Mouse (Mus musculus): ENCODE measurements around the gene Imp4.
"Not testable (repeated sequence)": the region's sequence is repeated elsewhere in the genome, so short reads cannot be mapped to it uniquely, and the experiment has no call there.

The Imp4 gene

GRCm38 (mm10) chr1:34439215-34439960 lies at the start of gene Imp4, which contains the start of gene Ccdc115:
TSS of gene Imp4 (plus strand) at chr1:34439851.
TSS of gene Ccdc115 (minus strand) at chr1:34439672.
- DNase-seq (ENCODE audit: low spot score) = peak; percentile 88

GRCm38 (mm10) chr1:34396321-34396720 lies 43.3 kb upstream of the Imp4 start:
- no peak for DNase-seq (ENCODE audit: low spot score)

DNA sequence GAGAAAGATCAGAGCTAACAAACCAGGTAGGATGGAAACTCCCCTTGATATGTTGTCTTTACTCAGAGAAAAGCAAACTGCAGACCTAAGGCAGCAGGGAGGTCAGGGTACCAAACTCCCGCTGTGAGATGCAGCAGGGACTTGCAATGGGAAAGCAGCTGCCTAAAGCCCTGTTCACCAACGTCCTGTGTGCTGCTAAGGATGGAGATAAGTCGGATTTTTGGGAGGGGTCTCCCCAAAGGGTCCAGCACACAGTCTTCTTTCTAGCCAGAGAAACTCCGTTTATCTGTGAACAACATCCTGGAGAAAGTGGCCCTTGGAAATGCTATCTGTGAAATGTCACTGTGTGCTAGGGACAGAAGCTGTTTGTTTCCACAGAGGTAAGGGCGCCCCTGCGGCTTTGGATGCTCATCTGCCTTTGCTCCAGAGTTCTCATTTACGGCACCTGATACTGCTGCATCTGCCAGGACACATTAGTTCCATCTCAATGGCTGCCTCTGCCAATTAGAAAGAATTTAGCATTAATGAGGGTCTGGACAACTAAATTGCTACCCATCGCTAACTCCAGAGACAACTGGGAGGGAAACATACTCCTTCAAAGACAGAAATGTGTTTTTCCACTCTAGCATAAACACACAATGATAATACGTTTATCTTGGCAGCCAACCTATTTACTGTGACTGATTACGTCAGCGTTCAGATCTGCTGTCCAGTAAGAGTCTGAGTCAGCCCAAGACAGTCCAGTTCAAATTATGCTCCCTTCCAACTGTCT lies 40.3 kb upstream of the Imp4 start:
- no peak for DNase-seq (ENCODE audit: low spot score)

GRCm38 (mm10) chr1:34428466-34428865 lies 11.2 kb upstream of the Imp4 start:
- no peak for DNase-seq (ENCODE audit: low spot score)

GRCm38 (mm10) chr1:34429281-34429680 lies 10.4 kb upstream of the Imp4 start:
- no peak for DNase-seq (ENCODE audit: low spot score)

- no peak for DNase-seq (ENCODE audit: low spot score)
These were observed 8.7 kb upstream of the Imp4 start for GRCm38 (mm10) chr1:34430981-34431380.

GRCm38 (mm10) chr1:34431431-34431830 lies 8.2 kb upstream of the Imp4 start:
- no peak for DNase-seq (ENCODE audit: low spot score)

DNA sequence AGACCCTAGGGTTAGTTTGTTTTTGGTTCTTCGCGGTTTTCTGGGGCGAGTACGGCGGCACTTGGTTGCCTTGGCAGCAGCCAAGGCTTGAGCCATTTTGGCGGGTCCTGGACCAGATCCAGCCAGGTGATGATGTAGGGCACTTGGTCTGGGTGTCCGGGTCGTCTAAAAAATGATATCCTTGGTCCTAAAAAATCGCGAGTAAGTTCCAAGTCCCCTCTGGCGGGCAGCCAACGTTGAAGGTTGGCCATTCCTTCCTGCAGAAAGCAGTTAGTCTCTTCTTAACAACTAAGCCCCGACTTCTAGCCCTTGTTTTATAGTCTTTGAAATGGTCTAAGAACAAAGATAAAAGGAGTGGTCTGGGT lies 7.3 kb upstream of the Imp4 start:
- no peak for DNase-seq (ENCODE audit: low spot score)

- no peak for DNase-seq (ENCODE audit: low spot score)
These were observed 6.7 kb upstream of the Imp4 start for GRCm38 (mm10) chr1:34432776-34433481.

GRCm38 (mm10) chr1:34433891-34434521 lies 5.6 kb upstream of the Imp4 start:
- DNase-seq (ENCODE audit: low spot score) = no peak

GRCm38 (mm10) chr1:34434660-34435160 lies 4.9 kb upstream of the Imp4 start:
- DNase-seq (ENCODE audit: low spot score) = peak; percentile 85

DNA sequence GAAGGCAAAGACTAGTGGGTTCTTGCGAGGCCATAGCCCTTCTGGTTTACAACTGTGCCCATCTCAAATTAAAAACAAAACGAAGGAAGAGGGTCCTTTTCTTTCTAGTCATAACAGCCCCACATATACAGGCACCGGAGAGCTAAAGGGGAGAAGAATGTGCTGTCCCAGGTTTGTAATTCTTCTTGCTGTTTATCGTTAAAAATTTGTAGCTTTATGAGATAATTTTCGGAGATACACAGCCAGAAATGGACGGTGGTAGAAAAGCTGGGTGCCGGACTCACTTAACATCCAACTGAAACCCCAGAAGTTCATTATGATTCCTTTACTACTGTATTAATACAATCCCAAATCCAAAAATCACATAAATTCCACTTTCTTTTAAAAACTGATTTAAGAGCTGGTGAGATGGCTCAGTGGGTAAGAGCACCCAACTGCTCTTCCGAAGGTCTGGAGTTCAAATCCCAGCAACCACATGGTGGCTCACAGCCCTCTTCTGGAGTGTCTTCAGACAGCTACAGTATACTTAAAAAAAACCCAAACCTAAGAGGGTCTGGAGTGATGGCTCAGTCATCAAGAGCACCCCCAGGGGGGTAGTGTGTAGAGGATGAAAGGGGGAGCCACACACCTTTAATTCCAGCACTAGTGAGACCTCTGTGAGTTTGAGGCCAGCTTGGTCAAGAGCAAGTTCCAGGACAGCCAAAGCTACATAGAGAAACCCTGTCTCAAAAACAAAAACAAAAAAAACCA lies 4.1 kb upstream of the Imp4 start:
- no peak for DNase-seq (ENCODE audit: low spot score)

DNA sequence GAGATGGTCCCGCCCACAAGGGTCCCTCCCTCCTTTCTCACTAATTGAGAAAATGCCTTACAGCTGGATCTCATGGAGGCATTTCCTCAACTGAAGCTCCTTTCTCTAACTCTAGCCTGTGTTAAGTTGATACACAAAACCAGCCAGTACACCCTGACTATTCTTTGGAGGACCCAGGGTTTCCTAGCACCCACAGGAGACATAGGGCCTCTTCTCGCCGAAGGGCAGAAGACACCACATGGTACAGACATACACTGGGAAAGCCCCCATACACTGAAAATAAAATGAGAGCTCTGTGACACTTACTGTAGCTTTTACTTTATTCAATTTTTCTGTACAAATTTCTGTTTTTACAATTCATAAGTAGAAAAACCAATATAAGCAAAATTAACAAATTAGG lies 3.3 kb upstream of the Imp4 start:
- no peak for DNase-seq (ENCODE audit: low spot score)

- not testable (repeated sequence) for DNase-seq (ENCODE audit: low spot score)
These were observed 2.3 kb upstream of the Imp4 start for GRCm38 (mm10) chr1:34437366-34437765.

GRCm38 (mm10) chr1:34438381-34439051 lies 1.1 kb upstream of the Imp4 start:
- no peak for DNase-seq (ENCODE audit: low spot score)

DNA sequence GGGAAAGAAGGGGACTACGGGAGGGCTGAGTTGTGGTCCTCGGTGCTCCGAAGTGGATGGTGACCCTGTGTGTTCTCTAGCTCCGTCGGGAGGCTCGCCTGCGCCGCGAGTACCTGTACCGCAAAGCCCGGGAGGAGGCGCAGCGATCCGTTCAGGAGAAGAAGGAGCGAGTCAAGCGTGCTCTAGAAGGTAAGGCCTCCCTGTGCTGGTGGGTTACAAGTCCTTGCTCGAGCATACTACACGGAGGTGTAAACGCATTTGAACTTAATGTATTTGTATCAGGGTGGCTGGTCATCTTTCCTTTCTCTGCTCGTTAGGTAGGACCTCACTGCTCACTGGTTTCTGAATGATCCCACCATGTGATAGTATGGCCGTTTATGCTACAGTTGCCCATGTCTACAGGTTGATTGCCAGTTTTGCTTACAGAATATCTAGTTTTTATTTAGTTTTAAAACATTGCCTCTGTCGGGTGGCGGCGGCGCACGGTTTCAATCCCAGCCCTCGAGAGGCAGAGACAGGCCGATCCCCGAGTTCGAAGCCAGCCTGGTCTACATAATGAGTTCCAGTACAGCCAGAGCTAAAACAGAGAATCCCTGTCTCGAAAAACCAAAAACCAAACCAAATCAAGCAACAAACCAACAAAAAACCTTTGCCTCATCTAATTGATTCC lies 445 bp downstream of the Imp4 start:
- DNase-seq (ENCODE audit: low spot score) = no peak

- DNase-seq (ENCODE audit: low spot score) = no peak
These were observed 3.5 kb downstream of the Imp4 start for GRCm38 (mm10) chr1:34443124-34443523.

DNA sequence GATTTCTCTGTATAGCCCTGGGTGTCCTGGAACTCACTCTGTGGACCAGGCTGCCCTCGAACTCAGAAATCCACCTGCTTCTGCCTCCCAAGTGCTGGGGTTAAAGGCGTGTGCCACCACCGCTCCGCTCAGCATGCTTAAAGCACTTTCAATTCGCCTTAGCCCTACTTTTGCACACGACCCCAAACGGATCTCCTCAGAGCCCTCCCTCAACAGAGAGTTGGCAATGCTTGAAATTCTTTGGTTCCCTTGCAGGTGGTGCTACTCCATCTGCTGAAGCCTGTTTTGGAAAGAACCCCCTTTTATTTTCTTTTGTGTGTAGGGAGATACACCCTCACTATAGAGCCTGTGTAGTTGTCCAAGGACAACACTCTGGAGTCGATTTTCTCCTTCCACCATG lies 18.8 kb downstream of the Imp4 start:
- DNase-seq (ENCODE audit: low spot score) = no peak

DNA sequence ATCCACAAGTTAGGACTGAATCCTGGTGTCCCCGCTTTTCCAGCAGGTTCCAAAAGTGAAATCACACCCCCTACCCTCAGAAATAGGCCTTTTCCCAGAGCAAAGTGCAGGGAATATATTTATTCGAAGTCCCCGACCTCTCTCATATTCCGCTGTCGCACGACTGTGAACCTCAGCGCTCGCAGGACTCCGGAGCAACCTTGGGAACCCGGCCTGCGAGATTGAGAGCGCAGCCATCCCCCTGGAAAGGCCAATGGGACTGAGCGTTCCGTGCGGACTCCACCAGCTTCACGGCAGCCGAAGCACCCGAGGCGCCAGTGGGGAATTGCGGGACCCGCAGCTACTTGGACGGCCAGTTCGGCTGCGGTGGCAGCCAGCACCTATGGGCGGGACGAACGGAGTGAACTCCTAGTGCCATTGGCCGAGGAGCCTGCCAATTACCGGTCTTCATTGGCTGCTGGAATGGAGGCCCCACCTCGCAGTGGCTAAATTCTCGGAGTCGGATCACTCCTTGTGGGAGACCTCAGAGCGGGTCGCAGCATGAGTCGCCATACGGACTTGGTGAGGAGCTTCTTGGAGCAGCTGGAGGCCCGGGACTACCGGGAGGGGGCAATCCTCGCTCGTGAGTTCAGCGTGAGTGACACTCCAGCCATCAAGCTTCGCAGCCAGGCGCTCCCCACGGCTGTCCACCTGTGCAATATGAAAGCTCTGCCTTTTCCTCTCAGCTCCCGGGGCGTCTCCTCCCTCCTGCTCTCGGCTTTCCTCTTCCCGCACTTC lies 19.8 kb downstream of the Imp4 start, which contains the start of gene Ptpn18:
Ptpn18 (plus strand) TSS at position 479 of the 777 bp plus-strand sequence.
- DNase-seq (ENCODE audit: low spot score) = peak; percentile 90

Data from ovary, postnatal 14 days (tissue).